Mouse (Mus musculus) heart, adult 2 months (tissue): ENCODE data around the gene Lpcat2b.

Experiments
- CTCF ChIP-seq: fragments of 200-600 bp; IDR thresholded peaks from 2 replicates; pipeline ENCODE4 v1.8.1; 2022; ENCODE audit warnings: antibody characterized with exemption, mild to moderate bottlenecking, moderate library complexity
- POLR2A ChIP-seq: fragments of 200-500 bp; IDR thresholded peaks from 2 replicates; pipeline ENCODE4 v1.6.1; 2011; ENCODE audit warnings: mild to moderate bottlenecking, low read depth, low read length, control low read depth; ENCODE audit not compliant: insufficient read depth

DNA sequence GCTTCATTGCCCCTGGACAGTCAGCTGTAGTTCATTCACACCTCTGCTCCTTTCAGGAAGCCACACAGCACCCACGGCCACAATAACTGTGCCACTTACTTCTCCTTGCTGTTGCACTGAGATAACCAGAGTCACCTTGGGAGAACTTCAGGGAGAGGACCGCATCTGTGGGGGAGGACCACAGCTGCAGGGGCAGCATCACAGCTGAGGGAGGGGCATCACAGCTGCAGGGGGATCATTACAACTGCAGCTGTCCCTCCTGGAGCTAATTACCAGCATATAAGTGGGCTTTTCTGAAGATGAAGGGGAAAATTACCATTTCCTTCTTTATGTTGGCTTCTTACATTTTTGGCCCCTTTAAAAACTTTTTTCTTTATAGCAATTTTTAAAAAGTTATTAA lies 36.9 kb upstream of the Lpcat2b start:
- TF ChIP-seq POLR2A (no peak), CTCF (no peak)
